Mouse (Mus musculus): ENCODE measurements around the gene Gm20388.

The Gm20388 gene

DNA sequence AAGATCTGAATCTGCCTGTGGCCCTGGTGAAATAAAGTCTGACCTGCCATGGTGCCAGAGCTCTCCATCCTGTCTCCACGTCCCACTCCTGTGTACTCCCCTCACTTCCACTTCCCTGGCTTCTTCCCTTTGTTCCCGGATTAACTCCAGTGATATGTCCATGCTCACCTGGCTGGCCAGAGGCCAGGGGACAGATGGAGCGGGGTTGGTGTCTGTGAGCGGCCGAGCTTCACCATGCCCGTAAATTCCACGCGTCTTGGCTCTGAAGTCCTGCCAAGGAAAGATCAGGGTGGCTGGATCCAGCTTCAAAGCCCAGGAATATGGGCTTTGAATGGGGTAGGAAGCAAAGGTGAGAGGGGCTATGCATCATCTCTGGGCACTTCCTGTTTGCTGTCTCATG, 256.5 kb downstream of the Gm20388 start:
- DNase-seq (ENCODE audit: low spot score in 2 of 2), result no peak

GRCm38 (mm10) chr8:120167821-120168220, 257.2 kb downstream of the Gm20388 start:
- no peak for DNase-seq (ENCODE audit: low spot score in 2 of 2)

DNA sequence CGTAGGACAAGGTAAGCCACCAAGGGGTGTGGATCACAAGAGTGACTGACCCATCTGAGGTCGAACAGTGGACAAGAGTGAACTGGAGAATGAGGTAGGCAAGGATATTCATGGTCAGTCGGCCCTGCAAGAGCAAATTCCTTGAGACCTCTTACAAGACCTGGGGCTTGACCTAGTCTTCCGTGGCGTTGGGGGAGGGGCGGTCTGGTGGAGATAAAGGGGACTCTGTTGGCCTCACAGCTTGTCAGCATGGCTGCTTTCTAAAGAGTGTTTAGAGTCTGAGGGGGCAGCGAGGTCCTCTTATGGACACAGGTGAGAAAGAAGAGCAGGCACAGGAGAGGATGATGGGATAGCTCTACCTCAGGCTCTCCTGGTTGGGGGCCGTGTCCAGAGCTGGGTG, 258.5 kb downstream of the Gm20388 start:
- no peak for DNase-seq (ENCODE audit: low spot score in 2 of 2)

- no peak for DNase-seq (ENCODE audit: low spot score in 2 of 2)
These were observed 262.6 kb downstream of the Gm20388 start for GRCm38 (mm10) chr8:120173195-120173594.

GRCm38 (mm10) chr8:120174606-120175005, 264.0 kb downstream of the Gm20388 start:
- no peak for DNase-seq (ENCODE audit: low spot score in 2 of 2)

GRCm38 (mm10) chr8:120176605-120177004, 266.0 kb downstream of the Gm20388 start:
- DNase-seq (ENCODE audit: low spot score in 2 of 2), result no peak

GRCm38 (mm10) chr8:120177318-120178123, 266.9 kb downstream of the Gm20388 start, which contains the start of gene Fam92b:
Gene Fam92b (minus strand): TSS chr8:120177466.
- DNase-seq (ENCODE audit: low spot score in 2 of 2), result peak in 1 of 2 experiments; percentile 43

GRCm38 (mm10) chr8:120178124-120178514, 267.5 kb downstream of the Gm20388 start:
- no peak for DNase-seq (ENCODE audit: low spot score in 2 of 2)

GRCm38 (mm10) chr8:120179027-120179431, 268.4 kb downstream of the Gm20388 start:
- DNase-seq (ENCODE audit: low spot score in 2 of 2), result peak; percentile 80 to 95

DNA sequence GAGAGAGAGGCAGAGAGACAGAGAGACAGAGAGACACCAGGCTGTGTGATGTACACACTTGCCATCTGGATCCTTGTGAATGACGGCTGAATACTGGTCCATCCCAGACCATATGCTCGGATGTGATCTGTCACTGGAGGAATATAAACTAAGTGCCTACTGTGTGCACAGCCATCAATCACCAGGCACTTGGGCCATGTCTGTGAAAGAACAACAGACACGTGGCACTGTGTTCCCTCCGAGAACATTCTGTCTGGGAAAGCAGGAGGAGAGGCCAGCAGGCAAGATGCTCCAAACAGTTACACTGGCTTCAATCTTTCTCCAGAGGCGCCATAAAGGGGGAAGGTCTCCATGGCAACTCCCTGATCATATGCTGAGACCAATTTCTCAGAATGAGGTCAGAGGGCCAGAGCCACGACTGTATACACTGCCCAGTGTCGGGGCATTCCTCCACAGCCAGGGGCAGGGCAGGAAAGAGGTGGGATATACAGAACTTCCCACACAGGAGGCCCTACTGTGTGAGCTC, 269.9 kb downstream of the Gm20388 start:
- DNase-seq (ENCODE audit: low spot score in 2 of 2), result no peak

DNA sequence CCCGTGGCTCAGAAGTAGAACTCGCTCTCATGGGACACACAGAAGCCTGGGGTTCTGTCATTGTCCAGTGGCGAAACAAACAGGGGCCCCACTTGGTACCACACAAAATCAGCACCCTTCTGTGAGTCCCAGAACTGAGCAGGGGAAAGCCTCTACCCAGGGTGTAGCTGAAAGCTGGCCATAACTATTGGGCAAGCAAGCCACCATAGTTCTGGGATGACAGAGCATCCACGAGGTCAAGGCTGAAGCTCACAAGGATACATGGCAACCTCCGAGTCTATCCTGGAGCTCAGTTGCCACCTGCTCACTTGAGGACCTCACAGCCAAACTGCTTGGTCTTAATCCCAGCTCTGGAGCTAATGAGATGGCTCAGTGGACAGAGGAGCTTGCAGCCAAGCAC, 270.6 kb downstream of the Gm20388 start:
- no peak for DNase-seq (ENCODE audit: low spot score in 2 of 2)

DNA sequence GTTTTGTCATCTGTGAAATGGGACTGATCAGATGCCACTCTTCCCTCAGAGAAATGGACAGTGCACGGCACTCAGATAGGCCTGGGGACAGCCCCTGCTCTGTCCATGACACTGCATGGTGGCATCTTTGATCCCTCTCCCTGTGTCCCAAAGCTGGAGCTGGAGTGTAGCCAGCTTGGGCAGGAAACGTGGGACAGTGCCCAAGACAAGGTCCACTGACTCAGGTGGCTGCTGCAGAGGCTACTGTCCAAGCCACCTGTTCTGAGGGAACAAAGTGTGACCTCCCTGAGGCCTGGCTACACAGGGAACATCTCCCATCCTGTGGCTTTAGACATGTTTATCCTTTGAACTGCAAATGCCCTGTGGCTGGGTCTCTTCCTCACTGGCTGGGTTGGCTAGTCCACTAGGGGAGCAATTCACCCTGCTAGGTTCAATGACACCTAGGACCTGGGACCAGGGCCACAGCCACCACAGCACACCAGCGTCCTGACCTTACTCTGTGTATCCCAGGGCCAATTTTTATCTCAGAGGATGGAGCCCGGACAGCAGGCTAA, 271.3 kb downstream of the Gm20388 start:
- no peak for DNase-seq (ENCODE audit: low spot score in 2 of 2)

- DNase-seq (ENCODE audit: low spot score in 2 of 2), result no peak
These were observed 273.7 kb downstream of the Gm20388 start for GRCm38 (mm10) chr8:120184366-120184765.

- DNase-seq (ENCODE audit: low spot score in 2 of 2), result no peak
These were observed 274.5 kb downstream of the Gm20388 start for GRCm38 (mm10) chr8:120184850-120185792.

DNA sequence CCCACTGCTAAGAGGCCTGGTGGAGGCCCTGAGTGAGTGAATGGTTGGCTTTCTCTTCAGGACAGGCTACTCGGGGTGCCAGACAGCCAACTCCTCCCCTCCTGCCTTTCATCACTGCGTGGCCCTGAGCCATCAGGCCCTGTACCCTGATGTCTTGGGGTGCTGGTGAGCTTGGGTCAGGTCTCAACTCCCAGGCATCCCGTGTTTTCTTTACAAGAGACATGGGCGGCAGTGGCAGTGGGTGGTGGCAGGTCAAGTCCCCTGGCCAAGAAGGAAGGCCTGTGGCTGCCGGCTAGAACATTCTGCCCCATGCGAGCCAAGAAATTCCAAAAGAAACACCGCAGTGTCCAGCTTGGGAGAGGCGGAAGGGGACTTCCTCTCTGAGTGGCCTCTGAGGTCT, 275.8 kb downstream of the Gm20388 start:
- DNase-seq (ENCODE audit: low spot score in 2 of 2), result no peak

- no peak for DNase-seq (ENCODE audit: low spot score in 2 of 2)
These were observed 277.9 kb downstream of the Gm20388 start for GRCm38 (mm10) chr8:120188510-120188909.

DNA sequence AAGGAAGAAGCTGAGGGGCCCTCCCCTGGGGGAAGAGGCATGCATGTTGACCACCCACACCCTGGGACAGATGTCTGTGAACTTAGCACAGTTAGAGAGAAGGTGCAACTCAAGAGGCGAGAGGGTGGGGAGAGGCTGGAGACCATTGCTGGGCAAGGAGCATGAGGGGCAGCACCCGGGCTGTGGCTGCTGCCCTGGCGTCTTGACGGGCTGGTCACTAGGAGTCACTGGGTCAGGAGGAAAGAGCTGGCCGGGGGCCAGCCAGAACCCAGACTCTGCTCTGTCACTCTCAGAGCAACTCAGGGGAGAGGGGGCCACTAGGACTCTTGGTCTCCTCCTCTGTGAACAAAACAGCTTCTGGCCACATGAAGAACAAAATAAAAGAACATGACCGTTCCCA, 278.8 kb downstream of the Gm20388 start:
- DNase-seq (ENCODE audit: low spot score in 2 of 2), result no peak

GRCm38 (mm10) chr8:120190107-120190809, 279.6 kb downstream of the Gm20388 start:
- no peak for DNase-seq (ENCODE audit: low spot score in 2 of 2)

- DNase-seq (ENCODE audit: low spot score in 2 of 2), result no peak
These were observed 280.3 kb downstream of the Gm20388 start for GRCm38 (mm10) chr8:120190810-120191413.

DNA sequence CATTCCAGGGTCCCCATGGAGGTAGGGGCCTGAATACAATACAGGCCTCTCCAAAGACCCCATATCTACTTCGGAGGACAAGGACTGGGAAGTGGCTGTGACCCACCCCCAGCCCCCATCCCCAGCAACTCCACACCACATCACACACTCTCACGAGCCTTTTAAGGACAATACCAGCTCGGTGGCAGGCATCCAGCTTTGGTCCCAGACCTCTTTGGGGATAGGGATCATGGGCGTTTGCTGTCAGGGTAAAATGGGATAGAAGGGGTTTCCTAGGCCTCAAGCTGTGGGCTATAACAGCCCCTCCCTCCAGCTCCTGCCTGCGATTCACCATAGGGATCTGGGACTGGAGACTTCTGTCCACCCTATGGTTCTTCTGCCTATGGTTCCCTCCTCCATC, 281.0 kb downstream of the Gm20388 start:
- no peak for DNase-seq (ENCODE audit: low spot score in 2 of 2)

GRCm38 (mm10) chr8:120192118-120192517, 281.5 kb downstream of the Gm20388 start:
- DNase-seq (ENCODE audit: low spot score in 2 of 2), result no peak
